Mouse (Mus musculus) Patski (cell line): ENCODE measurements at regions not wholly inside any gene's neighbourhood (a gene's known extent, or its start where the extent isn't known, plus 50 kb on each side); places are given as distances from the start of the nearest gene placed in this dataset.

Source experiments
- ATAC-seq: fragments of 100-300 bp; one replicate; pipeline ENCODE4 v1.8.0; 2021
- CTCF ChIA-PET: fragments of 350-600 bp; sonication (Branson Sonifier 250); formaldehyde crosslinking; loops from one replicate; lab custom pipeline; 2022; ENCODE audit warnings: inconsistent platforms; lab: Charles Lee
- POLR2A ChIA-PET: fragments of 350-600 bp; sonication (Branson Sonifier 250); formaldehyde crosslinking; loops from one replicate; lab custom pipeline; 2022; ENCODE audit warnings: antibody characterized with exemption, inconsistent platforms; lab: Charles Lee
- DNase-seq: peaks from one replicate; pipeline ENCODE4 v3.0.0-alpha.2; 2011; ENCODE audit warnings: low read depth, low spot score
- H3K27me3 ChIP-seq: fragments of 371-371 bp; one replicate; pipeline ENCODE4 v1.5.1; 2021
- CTCF ChIP-seq: fragments of 100-300 bp; IDR thresholded peaks from one replicate; pipeline ENCODE4 v1.5.1; 2021
- in situ Hi-C: fragments of 300-500 bp; cut with MboI; formaldehyde crosslinking; loops from 3 replicates; pipeline ENCODE4 v1.11.1; 2018; ENCODE audit warnings: low pct_unique_long_range_greater_than_20kb, mixed read lengths

- no peaks in the 10 kb centered on the region for H3K27me3 ChIP-seq
- no peak for TF ChIP-seq CTCF
- in situ Hi-C loops: no loop called here
- no peak for DNase-seq
- CTCF ChIA-PET: interaction anchor here (1.6 kb wide), 1 partner anchor 10 kb away, joined by 5 read pairs; no protein-coding TSS in a partner anchor
- POLR2A ChIA-PET: no interaction called here
- ATAC-seq: no peak
Measured at GRCm38 (mm10) chr8:36014862-36015261, 249.3 kb downstream of the Gm19410 start.

GRCm38 (mm10) chr8:36016321-36017114 lies 250.9 kb downstream of the Gm19410 start:
- in situ Hi-C loops: no loop called here
- no peak for TF ChIP-seq CTCF
- no peaks in the 10 kb centered on the region for H3K27me3 ChIP-seq
- CTCF ChIA-PET: interaction anchor here (1.4 to 1.6 kb wide), 3 partner anchors 11 to 60 kb away, joined by 3 to 5 read pairs (median 4); no protein-coding TSS in a partner anchor
- no peak for ATAC-seq
- no peak for DNase-seq
- POLR2A ChIA-PET: interaction anchor here (0.6 to 1.1 kb wide), 2 partner anchors 249 to 403 kb away, joined by 3 read pairs; no protein-coding TSS in a partner anchor

- DNase-seq (no peak), ATAC-seq (no peak)
- H3K27me3 ChIP-seq: no peaks in the 10 kb centered on the region
- ChIA-PET POLR2A (no interaction called here), CTCF (no interaction called here)
- TF ChIP-seq CTCF: no peak
- in situ Hi-C loops: no loop called here
Measured at GRCm38 (mm10) chr8:36018993-36019753, 253.6 kb downstream of the Gm19410 start.

- H3K27me3 ChIP-seq: no peaks in the 10 kb centered on the region
- no peak for TF ChIP-seq CTCF
- POLR2A ChIA-PET: no interaction called here
- no peak for ATAC-seq
- in situ Hi-C loops: no loop called here
- no peak for DNase-seq
- CTCF ChIA-PET: interaction anchor here (1.0 kb wide), 1 partner anchor 14 kb away, joined by 5 read pairs; no protein-coding TSS in a partner anchor
Measured at GRCm38 (mm10) chr8:36019895-36020294, 254.3 kb downstream of the Gm19410 start.

- ChIA-PET CTCF (no interaction called here), POLR2A (no interaction called here)
- no peak for ATAC-seq
- in situ Hi-C loops: no loop called here
- no peak for DNase-seq
- no peaks in the 10 kb centered on the region for H3K27me3 ChIP-seq
- no peak for TF ChIP-seq CTCF
Measured at GRCm38 (mm10) chr8:36027586-36027985, 262.0 kb downstream of the Gm19410 start.

- in situ Hi-C loops: no loop called here
- no peaks in the 10 kb centered on the region for H3K27me3 ChIP-seq
- ChIA-PET POLR2A (no interaction called here), CTCF (no interaction called here)
- DNase-seq: no peak
- no peak for TF ChIP-seq CTCF
- no peak for ATAC-seq
Measured at GRCm38 (mm10) chr8:36028121-36028955, 262.7 kb downstream of the Gm19410 start.

- ChIA-PET POLR2A (no interaction called here), CTCF (no interaction called here)
- H3K27me3 ChIP-seq: no peaks in the 10 kb centered on the region
- in situ Hi-C loops: no loop called here
- no peak for DNase-seq
- no peak for ATAC-seq
- no peak for TF ChIP-seq CTCF
Measured at GRCm38 (mm10) chr8:36029445-36029844, 263.9 kb downstream of the Gm19410 start.

- DNase-seq: no peak
- no peak for TF ChIP-seq CTCF
- POLR2A ChIA-PET: no interaction called here
- no peak for ATAC-seq
- in situ Hi-C loops: no loop called here
- CTCF ChIA-PET: no interaction called here
- H3K27me3 ChIP-seq: no peaks in the 10 kb centered on the region
Measured at GRCm38 (mm10) chr8:36030237-36030636, 264.6 kb downstream of the Gm19410 start.

- no peak for ATAC-seq
- in situ Hi-C loops: no loop called here
- H3K27me3 ChIP-seq: no peaks in the 10 kb centered on the region
- no peak for TF ChIP-seq CTCF
- no peak for DNase-seq
- ChIA-PET POLR2A (no interaction called here), CTCF (interaction anchor here (1.1 to 1.4 kb wide), 2 partner anchors 9 to 12 kb away, joined by 3 to 5 read pairs; no protein-coding TSS in a partner anchor)
Measured at GRCm38 (mm10) chr8:36031966-36032719, 266.6 kb downstream of the Gm19410 start.

GRCm38 (mm10) chr8:36035339-36035738 lies 269.7 kb downstream of the Gm19410 start:
- no peak for DNase-seq
- in situ Hi-C loops: no loop called here
- ChIA-PET POLR2A (no interaction called here), CTCF (interaction anchor here (1.2 kb wide), 1 partner anchor 14 kb away, joined by 4 read pairs; no protein-coding TSS in a partner anchor)
- ATAC-seq: no peak
- H3K27me3 ChIP-seq: no peaks in the 10 kb centered on the region
- no peak for TF ChIP-seq CTCF
